Mouse (Mus musculus): ENCODE measurements around the gene Rasa3. TPM values are rescaled to one million over a fixed set of nuclear protein-coding genes. Genes with fewer than 3 reads are reported as not detected.
A peak's percentile ranks its signal among the peaks of the same experiment; 100 is the strongest.

The Rasa3 gene
- polyA plus RNA-seq, 1 experiment from 2014 or later, result 9.9 TPM

- Histone ChIP-seq H3K9me3 (ENCODE audit: control insufficient read depth) (no peaks in the 10 kb centered on the region), H3K27me3 (replicated peaks; ENCODE audit: control insufficient read depth, insufficient read depth, low read length) (no peaks in the 10 kb centered on the region), H3K27ac (ENCODE audit: low read depth, low read length) (peak overlapping the region; percentile 60; the same call in 1 of the 2 replicates), H3K4me1 (replicated peaks; ENCODE audit: control insufficient read depth, insufficient read depth, low read length) (no peaks in the 10 kb centered on the region), H3K9ac (ENCODE audit: low read depth, low read length) (no peak overlapping the region), H3K36me3 (ENCODE audit: control insufficient read depth, insufficient read depth) (no peaks in the 10 kb centered on the region), H3K4me3 (ENCODE audit: low read depth, low read length) (no peak overlapping the region), H3K4me2 (replicated peaks; ENCODE audit: low read depth) (no peak overlapping the region)
- WGBS, result 50% methylated on average over 3 of the region's 3 CpGs
- TF ChIP-seq CTCF (IDR thresholded peaks at IDR 0.05; ENCODE audit: low read depth), result no peak
- no peak for ATAC-seq
These were observed 28.3 kb downstream of the Rasa3 start for GRCm38 (mm10) chr8:13649154-13649515.

- no peak for TF ChIP-seq CTCF (IDR thresholded peaks at IDR 0.05; ENCODE audit: low read depth)
- Histone ChIP-seq H3K4me2 (replicated peaks; ENCODE audit: low read depth) (0 out of 2 replicates have a peak overlapping the region, but pooled peaks have one; percentile 17), H3K27me3 (replicated peaks; ENCODE audit: control insufficient read depth, insufficient read depth, low read length) (no peaks in the 10 kb centered on the region), H3K36me3 (ENCODE audit: control insufficient read depth, insufficient read depth) (no peaks in the 10 kb centered on the region), H3K9ac (ENCODE audit: low read depth, low read length) (no peak overlapping the region), H3K9me3 (ENCODE audit: control insufficient read depth) (no peaks in the 10 kb centered on the region), H3K27ac (ENCODE audit: low read depth, low read length) (peak overlapping the region; percentile 60; the same call in 1 of the 2 replicates), H3K4me3 (ENCODE audit: low read depth, low read length) (no peak overlapping the region), H3K4me1 (replicated peaks; ENCODE audit: control insufficient read depth, insufficient read depth, low read length) (no peaks in the 10 kb centered on the region)
- WGBS, result 34% methylated on average over 7 of the region's 7 CpGs
- ATAC-seq, result no peak
These were observed 28.8 kb downstream of the Rasa3 start for GRCm38 (mm10) chr8:13648377-13649153.

DNA sequence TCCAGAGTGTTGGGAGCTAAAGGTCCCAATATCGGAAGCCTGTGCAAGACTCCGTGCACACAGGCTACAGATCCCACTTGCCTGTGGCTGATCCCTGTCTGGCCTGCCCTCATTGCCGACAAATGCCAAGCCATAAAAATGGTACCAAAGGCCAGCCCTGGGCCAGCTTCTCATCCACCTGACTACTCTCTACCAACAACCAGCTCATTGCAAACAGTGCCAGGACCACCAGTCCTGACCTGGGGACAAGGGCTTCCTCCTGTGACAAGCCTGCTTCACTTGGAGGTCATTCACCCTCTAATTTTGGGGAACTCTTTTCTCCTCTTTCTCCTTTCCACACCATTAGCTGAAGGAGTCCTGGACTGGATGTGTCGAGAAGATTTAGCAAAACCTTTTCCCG, 29.8 kb downstream of the Rasa3 start:
- Histone ChIP-seq H3K9ac (ENCODE audit: low read depth, low read length) (no peak overlapping the region), H3K9me3 (ENCODE audit: control insufficient read depth) (no peaks in the 10 kb centered on the region), H3K27me3 (replicated peaks; ENCODE audit: control insufficient read depth, insufficient read depth, low read length) (no peaks in the 10 kb centered on the region), H3K4me1 (replicated peaks; ENCODE audit: control insufficient read depth, insufficient read depth, low read length) (no peaks in the 10 kb centered on the region), H3K36me3 (ENCODE audit: control insufficient read depth, insufficient read depth) (no peaks in the 10 kb centered on the region), H3K4me2 (replicated peaks; ENCODE audit: low read depth) (no peak overlapping the region), H3K4me3 (ENCODE audit: low read depth, low read length) (no peak overlapping the region), H3K27ac (ENCODE audit: low read depth, low read length) (no peak overlapping the region)
- WGBS, result 90% methylated on average over 5 of the region's 5 CpGs
- TF ChIP-seq CTCF (IDR thresholded peaks at IDR 0.05; ENCODE audit: low read depth), result no peak
- no peak for ATAC-seq

- H3K27ac ChIP-seq (ENCODE audit: low read depth, low read length), result 0 out of 2 replicates have a peak overlapping the region, but pooled peaks have one; percentile 4
These were observed 32.3 kb downstream of the Rasa3 start for GRCm38 (mm10) chr8:13644932-13645676.

DNA sequence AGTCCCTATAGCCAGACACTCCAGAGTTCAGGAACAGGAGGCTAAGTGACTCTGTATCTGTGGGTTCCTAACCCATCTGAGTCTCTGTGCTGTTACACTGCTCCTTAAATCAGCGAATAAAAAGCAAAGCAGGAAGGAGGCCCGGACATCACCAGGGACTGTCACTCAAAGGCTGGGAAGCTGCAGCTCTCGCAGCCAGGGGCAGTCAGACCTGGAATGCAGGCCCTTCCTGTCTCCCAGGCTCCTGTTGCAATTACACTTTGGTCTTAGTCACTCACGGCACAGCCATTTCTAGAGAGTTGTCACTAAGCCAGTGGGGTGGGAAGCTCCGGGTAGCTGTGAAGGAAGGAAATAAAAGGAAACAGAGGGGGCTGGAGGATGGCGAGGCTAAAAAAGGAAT, 33.2 kb downstream of the Rasa3 start:
- Histone ChIP-seq H3K4me3 (ENCODE audit: low read depth, low read length) (no peak overlapping the region), H3K9ac (ENCODE audit: low read depth, low read length) (no peak overlapping the region), H3K4me2 (replicated peaks; ENCODE audit: low read depth) (no peak overlapping the region), H3K4me1 (replicated peaks; ENCODE audit: control insufficient read depth, insufficient read depth, low read length) (no peaks in the 10 kb centered on the region), H3K36me3 (ENCODE audit: control insufficient read depth, insufficient read depth) (no peaks in the 10 kb centered on the region), H3K27ac (ENCODE audit: low read depth, low read length) (peak overlapping the region; percentile 35), H3K27me3 (replicated peaks; ENCODE audit: control insufficient read depth, insufficient read depth, low read length) (no peaks in the 10 kb centered on the region), H3K9me3 (ENCODE audit: control insufficient read depth) (no peaks in the 10 kb centered on the region)
- 25% methylated on average over 6 of the region's 6 CpGs for WGBS
- ATAC-seq, result no peak
- TF ChIP-seq CTCF (IDR thresholded peaks at IDR 0.05; ENCODE audit: low read depth), result peak; percentile 33; the same call in 1 of the 2 replicates

More at GRCm38 (mm10) chr8:13644932-13645676, 32.3 kb downstream of the Rasa3 start:
- no peak for TF ChIP-seq CTCF (IDR thresholded peaks at IDR 0.05; ENCODE audit: low read depth)
- H3K4me3 ChIP-seq (ENCODE audit: low read depth, low read length), result no peak overlapping the region
- no peak overlapping the region for H3K4me2 ChIP-seq (replicated peaks; ENCODE audit: low read depth)
- H3K4me1 ChIP-seq (replicated peaks; ENCODE audit: control insufficient read depth, insufficient read depth, low read length), result no peaks in the 10 kb centered on the region
- no peaks in the 10 kb centered on the region for H3K27me3 ChIP-seq (replicated peaks; ENCODE audit: control insufficient read depth, insufficient read depth, low read length)
- 64% methylated on average over 6 of the region's 6 CpGs for WGBS
- H3K9me3 ChIP-seq (ENCODE audit: control insufficient read depth), result no peaks in the 10 kb centered on the region
- ATAC-seq, result no peak
- no peaks in the 10 kb centered on the region for H3K36me3 ChIP-seq (ENCODE audit: control insufficient read depth, insufficient read depth)
- no peak overlapping the region for H3K9ac ChIP-seq (ENCODE audit: low read depth, low read length)

DNA sequence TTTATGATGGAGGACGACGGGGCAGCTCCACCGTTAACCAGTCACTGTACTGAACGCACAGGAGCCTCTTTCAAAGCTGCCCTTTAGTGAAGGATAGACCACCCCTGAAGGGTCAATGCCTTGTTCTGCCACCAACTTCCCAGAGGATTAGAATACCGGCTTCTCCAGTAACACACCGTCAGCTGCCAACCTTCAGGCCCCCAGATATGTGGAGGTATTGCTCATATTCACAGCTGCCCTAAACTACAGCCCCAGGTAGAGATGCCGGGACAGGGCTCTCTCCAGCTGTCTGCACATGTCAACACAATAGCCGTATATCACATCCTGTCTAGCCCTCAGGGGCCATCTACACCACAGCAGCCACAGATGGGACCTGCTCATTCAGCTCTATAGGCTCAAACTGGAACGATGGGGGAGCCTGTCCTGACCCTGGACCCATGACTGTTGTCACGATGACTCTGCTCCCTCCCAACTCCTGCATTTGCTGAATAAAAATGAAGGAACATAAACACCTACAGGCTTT, 34.7 kb downstream of the Rasa3 start:
- 75% methylated on average over 10 of the region's 10 CpGs for WGBS
- no peak for TF ChIP-seq CTCF (IDR thresholded peaks at IDR 0.05; ENCODE audit: low read depth)
- Histone ChIP-seq H3K4me3 (ENCODE audit: low read depth, low read length) (no peak overlapping the region), H3K36me3 (ENCODE audit: control insufficient read depth, insufficient read depth) (no peaks in the 10 kb centered on the region), H3K4me1 (replicated peaks; ENCODE audit: control insufficient read depth, insufficient read depth, low read length) (no peaks in the 10 kb centered on the region), H3K27ac (ENCODE audit: low read depth, low read length) (no peak overlapping the region), H3K9me3 (ENCODE audit: control insufficient read depth) (no peaks in the 10 kb centered on the region), H3K27me3 (replicated peaks; ENCODE audit: control insufficient read depth, insufficient read depth, low read length) (no peaks in the 10 kb centered on the region), H3K4me2 (replicated peaks; ENCODE audit: low read depth) (no peak overlapping the region), H3K9ac (ENCODE audit: low read depth, low read length) (no peak overlapping the region)
- ATAC-seq, result no peak
